In genomic region chr1:180268249-180269031, GRCm38 (mm10) we compare ENCODE assay signal across 8 mouse cellular contexts. TPM values are rescaled to one million over a fixed set of nuclear protein-coding genes. Genes with fewer than 3 reads are reported as not detected.
DNase-seq lines count a peak whose midpoint lies in the region; ATAC-seq and TF ChIP-seq lines count a peak whose summit lies in the region.

No protein-coding gene starts in this region.

- no peaks in the 10 kb centered on the region for H3K36me3 ChIP-seq in forebrain, postnatal 0 days (ENCODE audit: insufficient read depth)
- H3K36me3 ChIP-seq in hindbrain, embryonic 10.5 days: no peaks in the 10 kb centered on the region
- no peaks in the 10 kb centered on the region for H3K36me3 ChIP-seq in lung, postnatal 0 days (ENCODE audit: insufficient read depth, low read length)

- no peaks in the 10 kb centered on the region for H3K9me3 ChIP-seq in forebrain, postnatal 0 days (ENCODE audit: low read length)
- H3K9me3 ChIP-seq in hindbrain, embryonic 10.5 days: no peaks in the 10 kb centered on the region
- H3K9me3 ChIP-seq in lung, postnatal 0 days (ENCODE audit: low read length): no peaks in the 10 kb centered on the region

- H3K4me1 ChIP-seq in forebrain, postnatal 0 days (ENCODE audit: insufficient read depth): no peaks in the 10 kb centered on the region
- peaks cover 14% of the 10 kb centered on the region for H3K4me1 ChIP-seq in hindbrain, embryonic 10.5 days (replicated peaks)
- H3K4me1 ChIP-seq in lung, postnatal 0 days (ENCODE audit: insufficient read depth, low read depth, low read length): no peaks in the 10 kb centered on the region

- H3K4me3 ChIP-seq in forebrain, postnatal 0 days (ENCODE audit: low read depth, low read length): no peak overlapping the region
- H3K4me3 ChIP-seq in hindbrain, embryonic 10.5 days: no peak overlapping the region
- H3K4me3 ChIP-seq in lung, postnatal 0 days (ENCODE audit: low read depth, low read length): no peak overlapping the region

- peak; percentile 50 for TF ChIP-seq EP300 in lung, postnatal 0 days (IDR thresholded peaks at IDR 0.05)

- 18% methylated on average over 12 of the region's 12 CpGs for WGBS in forebrain, postnatal 0 days
- 15% methylated on average over 12 of the region's 12 CpGs for WGBS in hindbrain, embryonic 10.5 days
- 14% methylated on average over 12 of the region's 12 CpGs for WGBS in lung, postnatal 0 days

- no peak overlapping the region for H3K27ac ChIP-seq in forebrain, postnatal 0 days (ENCODE audit: low read depth, low read length)
- peak overlapping the region; percentile 66; the same call in 1 of the 2 replicates for H3K27ac ChIP-seq in hindbrain, embryonic 10.5 days
- no peak overlapping the region for H3K27ac ChIP-seq in lung, postnatal 0 days (ENCODE audit: low read length)

- no peak overlapping the region for H3K4me2 ChIP-seq in forebrain, postnatal 0 days (ENCODE audit: low read depth)
- H3K4me2 ChIP-seq in lung, postnatal 0 days (replicated peaks; ENCODE audit: low read depth, low read length): no peak overlapping the region

- ATAC-seq in forebrain, postnatal 0 days: peak; percentile 93
- ATAC-seq in lung, postnatal 0 days: peak; percentile 89

- H3K9ac ChIP-seq in forebrain, postnatal 0 days: no peak overlapping the region
- no peak overlapping the region for H3K9ac ChIP-seq in lung, postnatal 0 days (replicated peaks; ENCODE audit: low read depth)

- peak; percentile 100 for TF ChIP-seq CTCF in forebrain, postnatal 0 days (IDR thresholded peaks at IDR 0.05; ENCODE audit: low read depth)
- peak; percentile 100 for TF ChIP-seq CTCF in lung, postnatal 0 days (IDR thresholded peaks at IDR 0.05)

- peak; percentile 55 for DNase-seq in MEL-GATA-1-ER (ENCODE audit: extremely low read depth, low read depth)
- peak; percentile 89 to 95 for DNase-seq in cerebellum, adult 18-20 months
- peak; percentile 93 for DNase-seq in forebrain, postnatal 0 days
- DNase-seq in hindbrain, embryonic 10.5 days (ENCODE audit: low spot score): peak; percentile 88
- peak; percentile 86 for DNase-seq in layer of hippocampus, adult 9-11 months
- DNase-seq in lung, postnatal 0 days (ENCODE audit: low spot score): peak; percentile 95
- peak; percentile 86 for DNase-seq in ovary, postnatal 36 days (ENCODE audit: low spot score)
- DNase-seq in thymus, postnatal 14 days: peak; percentile 92

- no peaks in the 10 kb centered on the region for H3K27me3 ChIP-seq in forebrain, postnatal 0 days (ENCODE audit: insufficient read depth, low read length)
- peaks cover 22% of the 10 kb centered on the region for H3K27me3 ChIP-seq in hindbrain, embryonic 10.5 days (ENCODE audit: insufficient read depth, poor library complexity, severe bottlenecking)
- H3K27me3 ChIP-seq in lung, postnatal 0 days (replicated peaks; ENCODE audit: insufficient read depth, low read length): no peaks in the 10 kb centered on the region

RNA-seq across cellular contexts. Expression of gene Psen2, which starts 5.2 kb away (rescaled TPM):
- 18.9 and 22.8 TPM in 2 replicates for total RNA-seq in forebrain, postnatal 0 days (2014; rRNA removed)
- 16.0 and 17.9 TPM in 2 replicates for polyA plus RNA-seq in forebrain, postnatal 0 days (2015; fragmentation: Nextera tagmentation; extraction: Ambion mirVana)
- 6.8 and 8.3 TPM in 2 replicates for polyA plus RNA-seq in hindbrain, embryonic 10.5 days (2016; fragmentation: Nextera tagmentation; extraction: Ambion mirVana)
- 25.1 and 26.4 TPM in 2 replicates for polyA plus RNA-seq in lung, postnatal 0 days (2015; fragmentation: Nextera tagmentation; extraction: Ambion mirVana)
